Mouse (Mus musculus) embryonic facial prominence, embryonic 13.5 days (tissue): ENCODE measurements around the gene Myh7b. TPM values are rescaled to one million over a fixed set of nuclear protein-coding genes. Genes with fewer than 3 reads are reported as not detected.
"Not testable (repeated sequence)": the region's sequence is repeated elsewhere in the genome, so short reads cannot be mapped to it uniquely, and the experiment has no call there.

Experiments used
- ATAC-seq: fragments of 200-750 bp; cut with Nextera tagmentation; 2 replicates; pipeline ENCODE4 v1.8.0; 2017; ENCODE audit warnings: low read depth; ENCODE audit not compliant: insufficient number of reproducible peaks, insufficient read depth, low FRiP score, low TSS enrichment
- H3K27ac ChIP-seq: fragments of 300-500 bp; sonication (generic); 2 replicates; pipeline ENCODE4 v1.5.1; 2015; ENCODE audit warnings: moderate library complexity, mild to moderate bottlenecking, inconsistent platforms
- H3K27me3 ChIP-seq: fragments of 300-500 bp; sonication (generic); 2 replicates; pipeline ENCODE4 v1.6.1; 2015; ENCODE audit warnings: mild to moderate bottlenecking, inconsistent platforms
- H3K36me3 ChIP-seq: fragments of 300-500 bp; sonication (generic); 2 replicates; pipeline ENCODE4 v1.6.1; 2015; ENCODE audit warnings: mild to moderate bottlenecking, inconsistent platforms
- H3K4me1 ChIP-seq: fragments of 300-500 bp; sonication (generic); 2 replicates; pipeline ENCODE4 v1.6.1; 2015; ENCODE audit warnings: inconsistent platforms
- H3K4me2 ChIP-seq: fragments of 300-500 bp; sonication (generic); 2 replicates; pipeline ENCODE4 v1.6.1; 2015; ENCODE audit warnings: moderate library complexity, mild to moderate bottlenecking, inconsistent platforms
- H3K4me3 ChIP-seq: fragments of 300-500 bp; sonication (generic); 2 replicates; pipeline ENCODE4 v1.5.1; 2015; ENCODE audit warnings: mild to moderate bottlenecking, inconsistent platforms
- H3K9ac ChIP-seq: fragments of 300-500 bp; sonication (generic); 2 replicates; pipeline ENCODE4 v1.6.1; 2015; ENCODE audit warnings: mild to moderate bottlenecking, inconsistent platforms
- H3K9me3 ChIP-seq: fragments of 300-500 bp; sonication (generic); 2 replicates; pipeline ENCODE4 v1.6.1; 2016; ENCODE audit warnings: inconsistent platforms
- WGBS: fragments of 180-500 bp; shearing (Covaris S2); methylation state at CpG from one replicate; pipeline ENCODE4 v1.1.7; 2015; ENCODE audit warnings: mixed read lengths; 5-methylcytosine and 5-hydroxymethylcytosine counted together
- polyA plus RNA-seq: library from polyadenylated mRNA; unstranded; fragments of >200 nt; fragmentation: Nextera tagmentation; extraction: Ambion mirVana; gene quantifications from 2 replicates; pipeline ENCODE4 v1.2.1, GENCODE M21; 2015

The Myh7b gene
- polyA plus RNA-seq, 1 experiment from 2014 or later: 0.55 TPM

DNA sequence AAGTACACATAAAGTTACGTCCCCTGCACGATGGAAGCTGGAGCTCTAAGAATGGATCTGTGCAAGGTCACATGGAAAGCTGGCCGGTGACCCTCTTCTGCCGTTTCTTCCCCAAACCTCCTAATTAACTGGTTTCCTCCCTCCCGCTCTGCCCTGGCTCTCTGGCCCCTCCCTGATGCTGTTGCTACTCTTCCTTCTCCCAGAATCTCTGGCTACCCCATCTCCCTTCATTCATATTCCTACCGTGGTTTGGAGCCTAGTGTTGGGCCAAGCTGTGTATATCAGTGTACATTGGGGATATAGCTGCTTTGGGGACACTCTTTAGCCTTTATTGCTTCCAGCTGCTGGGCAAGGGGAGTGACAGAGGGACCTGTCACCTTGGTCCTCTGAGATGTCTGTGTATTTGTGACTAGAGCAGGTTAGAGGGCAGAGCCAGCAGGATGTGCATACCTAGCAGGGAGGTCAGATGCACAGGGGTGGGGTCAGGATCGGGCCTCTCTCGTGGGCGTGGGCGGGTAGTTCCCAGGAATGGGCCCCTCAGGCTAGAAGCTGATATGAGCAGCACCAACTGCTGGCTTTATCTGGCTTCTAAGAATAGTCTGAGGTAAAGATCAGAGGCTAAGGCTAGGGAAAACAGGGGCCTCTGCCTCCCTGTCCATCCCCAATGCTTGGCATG is 6.3 kb upstream of the Myh7b start:
- 13% methylated on average over 10 of the region's 10 CpGs for WGBS
- ATAC-seq: no peak
- Histone ChIP-seq H3K9ac (0 out of 2 replicates have a peak overlapping the region, but pooled peaks have one; percentile 44), H3K4me1 (peaks cover 6% of the 10 kb centered on the region; the same call in 1 of the 2 replicates), H3K9me3 (no peaks in the 10 kb centered on the region), H3K4me2 (no peak overlapping the region), H3K27ac (no peak overlapping the region), H3K36me3 (no peaks in the 10 kb centered on the region), H3K4me3 (no peak overlapping the region), H3K27me3 (no peaks in the 10 kb centered on the region)

DNA sequence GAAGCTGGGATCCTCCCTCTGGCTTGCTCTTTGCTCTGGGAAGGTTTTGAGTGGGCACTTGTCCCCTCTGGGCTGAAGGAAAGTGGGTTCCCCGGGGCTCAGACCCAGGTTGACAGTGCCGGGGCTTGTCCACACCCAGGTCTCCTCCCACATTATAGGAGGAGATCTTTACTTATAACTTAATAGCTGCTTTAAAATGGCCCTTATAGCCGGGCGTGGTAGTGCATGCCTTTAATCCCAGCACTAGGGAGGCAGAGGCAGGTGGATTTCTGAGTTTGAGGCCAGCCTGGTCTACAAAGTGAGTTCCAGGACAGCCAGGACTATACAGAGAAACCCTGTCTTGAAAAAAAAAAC is 5.8 kb upstream of the Myh7b start:
- H3K9me3 ChIP-seq, H3K4me1 ChIP-seq, H3K27me3 ChIP-seq, H3K4me2 ChIP-seq, H3K9ac ChIP-seq, H3K27ac ChIP-seq, ATAC-seq, H3K36me3 ChIP-seq, H3K4me3 ChIP-seq: not testable (repeated sequence)
- 73% methylated on average over 4 of the region's 4 CpGs for WGBS

DNA sequence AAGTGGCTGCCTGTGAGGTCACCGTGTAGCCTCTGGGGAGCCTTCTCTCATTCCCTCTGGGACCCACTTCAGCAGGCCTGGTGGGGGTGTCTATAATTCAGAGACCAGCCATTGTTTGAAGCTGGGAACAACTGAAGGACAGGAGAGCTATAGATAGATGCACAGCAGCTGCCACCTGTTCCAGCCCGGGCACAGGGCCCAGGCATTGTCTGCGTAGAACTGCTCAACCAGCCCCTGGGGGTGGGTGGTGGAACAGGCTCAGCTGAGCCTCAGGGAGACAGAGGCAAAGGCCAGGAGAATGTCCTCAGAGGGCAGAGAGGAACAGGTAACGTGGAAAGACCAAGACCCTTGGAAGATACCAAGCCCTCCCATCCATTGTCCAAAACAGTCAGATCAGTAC is 4.7 kb upstream of the Myh7b start:
- WGBS: 80% methylated on average over 4 of the region's 4 CpGs
- Histone ChIP-seq H3K36me3 (no peaks in the 10 kb centered on the region), H3K27ac (no peak overlapping the region), H3K4me2 (no peak overlapping the region), H3K4me3 (no peak overlapping the region), H3K9ac (no peak overlapping the region), H3K4me1 (peaks cover 6% of the 10 kb centered on the region; the same call in 1 of the 2 replicates), H3K27me3 (no peaks in the 10 kb centered on the region), H3K9me3 (no peaks in the 10 kb centered on the region)
- no peak for ATAC-seq

DNA sequence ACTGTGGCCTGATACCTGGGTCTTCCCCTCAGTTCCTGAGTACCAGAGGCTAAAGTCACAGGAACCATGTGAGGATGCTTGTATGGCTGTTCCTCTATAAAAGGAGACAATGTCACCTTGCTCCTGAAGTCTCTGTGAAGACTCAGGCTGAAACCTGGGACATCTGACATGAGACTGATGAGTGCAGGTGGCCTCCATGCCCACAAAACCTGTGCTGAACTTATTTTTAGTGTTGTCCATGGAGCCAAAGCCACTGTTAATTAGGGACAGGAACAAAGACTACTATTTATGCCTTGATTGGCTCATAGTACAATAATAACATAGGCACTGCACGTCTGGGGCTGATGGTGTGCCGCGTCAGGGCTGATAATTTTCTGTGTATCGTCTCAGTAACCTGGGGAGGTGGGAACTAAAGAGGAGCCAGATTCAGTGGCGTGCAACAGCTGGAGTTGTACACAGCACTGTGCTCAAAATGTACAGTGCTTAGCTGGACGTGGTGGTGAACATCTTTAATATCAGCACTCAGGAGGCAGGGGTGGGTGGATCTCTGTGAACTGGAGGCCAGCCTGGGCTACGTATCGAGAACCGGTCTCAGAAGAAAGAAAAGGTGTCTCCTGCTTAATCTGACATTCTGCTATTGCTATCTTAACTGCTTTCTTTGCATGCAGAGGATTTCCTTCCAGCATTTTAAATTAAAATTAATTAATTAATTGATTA is 980 bp downstream of the Myh7b start:
- H3K27me3 ChIP-seq: peaks cover 14% of the 10 kb centered on the region; the same call in 1 of the 2 replicates
- no peak for ATAC-seq
- H3K9me3 ChIP-seq: no peaks in the 10 kb centered on the region
- 83% methylated on average over 9 of the region's 9 CpGs for WGBS
- H3K4me1 ChIP-seq: peaks cover 9% of the 10 kb centered on the region; the same call in 1 of the 2 replicates
- H3K9ac ChIP-seq: no peak overlapping the region
- H3K4me2 ChIP-seq: no peak overlapping the region
- no peak overlapping the region for H3K4me3 ChIP-seq
- no peaks in the 10 kb centered on the region for H3K36me3 ChIP-seq
- H3K27ac ChIP-seq: no peak overlapping the region

DNA sequence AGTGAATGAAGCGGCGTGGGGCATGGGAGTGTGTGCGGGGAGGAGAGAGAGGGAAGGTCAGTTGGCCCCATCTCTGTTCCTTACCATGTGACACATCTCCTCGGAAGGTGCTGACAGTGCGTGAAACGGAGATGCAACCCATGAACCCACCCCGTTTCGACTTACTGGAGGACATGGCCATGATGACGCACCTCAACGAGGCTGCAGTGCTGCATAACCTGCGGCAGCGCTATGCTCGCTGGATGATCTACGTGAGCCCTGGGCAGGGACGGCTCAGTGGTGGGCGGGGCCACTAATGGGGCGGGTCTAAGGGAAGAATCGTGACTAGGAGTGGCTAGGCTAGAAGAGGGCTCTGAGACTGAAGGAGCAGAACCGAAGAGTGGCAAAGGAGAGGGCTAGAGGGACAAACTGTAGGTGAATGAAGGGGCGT is 2.3 kb downstream of the Myh7b start:
- Histone ChIP-seq H3K9me3 (no peaks in the 10 kb centered on the region), H3K9ac (peak overlapping the region; percentile 38; the same call in 1 of the 2 replicates), H3K4me1 (peaks cover 9% of the 10 kb centered on the region; the same call in 1 of the 2 replicates), H3K27ac (no peak overlapping the region), H3K4me3 (peak overlapping the region; percentile 38), H3K27me3 (peaks cover 14% of the 10 kb centered on the region; the same call in 1 of the 2 replicates), H3K36me3 (no peaks in the 10 kb centered on the region), H3K4me2 (peak overlapping the region; percentile 62)
- 4% methylated on average over 20 of the region's 20 CpGs for WGBS
- peak; percentile 87 for ATAC-seq

DNA sequence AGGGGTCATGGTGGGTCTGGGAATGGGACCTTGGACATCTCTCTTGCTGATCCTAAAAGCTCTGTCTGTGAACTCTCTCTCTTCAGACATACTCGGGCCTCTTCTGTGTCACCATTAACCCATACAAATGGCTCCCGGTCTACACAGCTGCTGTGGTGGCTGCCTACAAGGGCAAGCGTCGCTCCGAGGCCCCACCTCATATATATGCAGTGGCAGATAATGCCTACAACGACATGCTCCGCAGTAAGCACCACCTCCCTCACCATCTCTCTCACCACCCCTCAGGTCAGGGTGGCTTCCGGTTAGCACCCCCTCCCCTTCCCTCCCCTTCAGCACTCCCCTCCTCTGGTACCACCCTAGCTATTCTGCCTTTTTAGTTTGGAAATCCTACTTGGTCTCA is 2.9 kb downstream of the Myh7b start:
- Histone ChIP-seq H3K9me3 (no peaks in the 10 kb centered on the region), H3K27me3 (peaks cover 14% of the 10 kb centered on the region; the same call in 1 of the 2 replicates), H3K36me3 (no peaks in the 10 kb centered on the region), H3K27ac (no peak overlapping the region), H3K4me1 (peaks cover 9% of the 10 kb centered on the region; the same call in 1 of the 2 replicates), H3K9ac (0 out of 2 replicates have a peak overlapping the region, but pooled peaks have one; percentile 38), H3K4me3 (peak overlapping the region; percentile 38; the same call in 1 of the 2 replicates), H3K4me2 (peak overlapping the region; percentile 62)
- ATAC-seq: no peak
- 70% methylated on average over 8 of the region's 8 CpGs for WGBS

DNA sequence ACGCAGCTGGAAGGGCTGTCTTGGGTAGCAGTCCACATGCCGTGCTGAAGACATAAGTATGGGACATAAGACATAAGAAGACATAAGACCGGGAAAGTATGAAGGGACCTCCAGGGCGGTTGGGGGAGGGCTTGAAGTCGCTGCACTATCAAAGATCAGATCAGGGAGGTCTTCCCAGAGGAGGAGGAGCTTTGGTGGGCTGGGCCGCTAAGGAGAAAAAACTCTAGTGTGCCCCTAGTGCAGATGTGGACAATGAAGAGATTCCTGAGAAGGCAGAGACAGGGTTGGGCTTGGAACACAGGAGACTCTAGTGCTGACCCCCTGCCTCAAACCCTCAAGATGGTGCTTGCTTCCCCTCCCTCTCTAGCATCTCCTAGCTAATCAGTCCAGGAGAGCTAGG is 6.0 kb downstream of the Myh7b start:
- H3K9me3 ChIP-seq: no peaks in the 10 kb centered on the region

DNA sequence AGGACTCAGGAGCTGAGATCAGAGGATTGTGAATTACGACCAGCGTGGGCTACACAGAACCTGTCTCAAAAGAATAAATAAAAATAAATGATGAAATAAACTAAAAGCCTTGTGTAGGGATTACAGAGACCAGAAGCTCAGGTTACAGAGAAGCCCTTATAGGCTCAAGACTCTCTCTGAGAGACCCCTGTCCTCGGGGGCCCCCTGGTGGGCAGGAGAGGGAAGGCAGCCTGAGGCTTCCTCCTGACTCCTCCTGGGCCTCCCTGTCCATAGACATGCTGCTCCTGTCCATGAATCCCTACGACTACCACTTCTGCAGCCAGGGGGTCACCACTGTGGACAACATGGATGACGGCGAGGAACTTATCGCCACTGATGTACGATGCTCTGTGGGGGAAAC is 8.8 kb downstream of the Myh7b start:
- 14% methylated on average over 8 of the region's 8 CpGs for WGBS
- Histone ChIP-seq H3K9me3 (no peaks in the 10 kb centered on the region), H3K9ac (no peak overlapping the region), H3K4me2 (no peak overlapping the region), H3K4me3 (no peak overlapping the region), H3K27me3 (peaks cover 10% of the 10 kb centered on the region), H3K27ac (no peak overlapping the region), H3K4me1 (no peaks in the 10 kb centered on the region), H3K36me3 (no peaks in the 10 kb centered on the region)
- ATAC-seq: peak; percentile 27; the same call in 1 of the 2 replicates

More for the DNA sequence above, 6.0 kb downstream of the Myh7b start:
- H3K36me3 ChIP-seq: no peaks in the 10 kb centered on the region
- H3K4me1 ChIP-seq: peaks cover 9% of the 10 kb centered on the region; the same call in 1 of the 2 replicates
- H3K27me3 ChIP-seq: peaks cover 22% of the 10 kb centered on the region
- ATAC-seq: no peak
- WGBS: 54% methylated on average over 6 of the region's 6 CpGs
- no peak overlapping the region for H3K4me2 ChIP-seq
- no peak overlapping the region for H3K9ac ChIP-seq
- no peak overlapping the region for H3K27ac ChIP-seq
- no peak overlapping the region for H3K4me3 ChIP-seq

DNA sequence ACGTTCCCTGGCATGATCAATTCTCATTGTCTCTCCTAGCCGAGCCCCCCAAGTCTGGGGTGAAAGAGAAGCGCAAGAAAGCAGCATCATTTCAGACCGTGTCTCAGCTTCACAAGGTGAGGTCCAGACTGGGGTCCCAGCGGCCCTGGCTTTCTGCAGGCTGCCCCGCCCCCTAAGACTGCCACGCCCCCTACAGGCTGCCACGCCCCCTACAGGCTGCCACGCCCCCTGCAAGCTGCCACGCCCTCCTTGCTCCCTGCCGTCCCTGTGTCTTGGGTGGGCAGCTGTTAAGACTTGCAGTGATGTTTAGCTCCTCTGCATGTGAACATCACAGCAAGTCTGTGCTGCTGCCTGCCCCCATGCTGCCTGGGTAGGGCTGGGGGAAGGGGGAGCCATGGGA is 11.6 kb downstream of the Myh7b start:
- 30% methylated on average over 11 of the region's 11 CpGs for WGBS
- ATAC-seq: no peak
- no peaks in the 10 kb centered on the region for H3K9me3 ChIP-seq
- H3K27me3 ChIP-seq: peaks cover 35% of the 10 kb centered on the region
- no peaks in the 10 kb centered on the region for H3K36me3 ChIP-seq
- no peak overlapping the region for H3K4me3 ChIP-seq
- no peak overlapping the region for H3K9ac ChIP-seq
- no peak overlapping the region for H3K4me2 ChIP-seq
- no peaks in the 10 kb centered on the region for H3K4me1 ChIP-seq
- no peak overlapping the region for H3K27ac ChIP-seq

DNA sequence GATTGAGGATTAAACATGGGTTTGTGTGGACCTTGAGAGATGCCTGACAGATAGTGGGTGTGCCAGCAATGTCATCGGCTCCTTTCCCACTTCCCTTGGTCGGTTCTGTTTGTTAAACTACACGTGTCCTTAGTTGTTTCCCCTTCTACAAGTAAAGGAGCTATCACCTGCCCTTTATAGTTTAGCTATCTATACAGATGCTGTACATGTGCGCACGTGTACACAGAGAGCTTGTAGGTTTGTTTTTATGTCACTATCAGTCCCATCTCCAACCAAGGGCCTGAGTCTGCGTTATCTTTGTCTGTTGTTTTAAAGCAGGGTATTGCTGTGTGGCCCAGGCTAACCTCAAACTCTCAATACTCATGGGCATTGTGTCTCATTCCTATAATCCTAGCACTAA is 13.0 kb downstream of the Myh7b start:
- Histone ChIP-seq H3K36me3 (no peaks in the 10 kb centered on the region), H3K4me2 (no peak overlapping the region), H3K9me3 (no peaks in the 10 kb centered on the region), H3K4me1 (peaks cover 3% of the 10 kb centered on the region), H3K27ac (no peak overlapping the region), H3K4me3 (no peak overlapping the region), H3K9ac (no peak overlapping the region), H3K27me3 (peaks cover 49% of the 10 kb centered on the region)
- no peak for ATAC-seq
- WGBS: 87% methylated on average over 6 of the region's 6 CpGs

DNA sequence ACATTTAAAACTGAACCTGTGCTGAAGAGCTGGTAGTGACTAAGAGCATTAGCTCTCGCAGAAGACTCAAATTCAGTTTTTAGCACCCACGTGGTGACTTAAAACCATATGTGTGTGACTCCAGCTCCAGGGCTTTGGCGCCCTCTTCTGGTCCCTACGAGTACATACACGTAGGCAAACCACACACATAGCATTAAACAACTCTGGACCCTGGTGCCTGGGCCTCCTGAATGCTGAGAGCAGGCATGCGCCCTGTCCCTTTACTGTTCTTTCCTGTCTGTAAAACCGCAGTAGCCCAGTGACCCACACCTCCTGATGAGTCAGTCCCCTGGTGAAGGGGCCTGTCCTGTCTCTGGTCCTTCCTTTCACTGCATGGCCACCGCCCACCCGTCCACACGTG is 13.7 kb downstream of the Myh7b start:
- no peak overlapping the region for H3K27ac ChIP-seq
- no peaks in the 10 kb centered on the region for H3K9me3 ChIP-seq
- H3K27me3 ChIP-seq: peaks cover 56% of the 10 kb centered on the region
- no peaks in the 10 kb centered on the region for H3K36me3 ChIP-seq
- peaks cover 10% of the 10 kb centered on the region for H3K4me1 ChIP-seq
- H3K4me2 ChIP-seq: no peak overlapping the region
- WGBS: 38% methylated on average over 10 of the region's 10 CpGs
- no peak overlapping the region for H3K9ac ChIP-seq
- no peak for ATAC-seq
- no peak overlapping the region for H3K4me3 ChIP-seq

DNA sequence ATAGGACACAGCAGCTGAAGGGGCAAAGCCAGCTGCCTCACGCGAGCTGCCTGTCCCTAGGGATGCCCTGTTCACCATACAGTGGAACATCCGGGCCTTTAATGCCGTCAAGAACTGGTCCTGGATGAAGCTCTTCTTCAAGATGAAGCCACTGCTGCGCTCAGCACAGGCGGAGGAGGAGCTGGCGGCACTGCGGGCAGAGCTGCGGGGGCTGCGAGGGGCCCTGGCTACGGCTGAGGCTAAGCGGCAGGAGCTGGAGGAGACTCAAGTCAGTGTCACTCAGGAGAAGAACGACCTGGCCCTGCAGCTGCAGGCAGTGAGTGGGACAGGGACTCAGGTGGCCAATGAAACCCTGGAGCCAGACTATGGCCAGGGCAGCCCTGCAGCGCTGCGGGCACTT is 15.3 kb downstream of the Myh7b start:
- Histone ChIP-seq H3K4me1 (peaks cover 20% of the 10 kb centered on the region), H3K27me3 (peaks cover 65% of the 10 kb centered on the region), H3K36me3 (peaks cover 7% of the 10 kb centered on the region), H3K27ac (no peak overlapping the region), H3K4me2 (no peak overlapping the region), H3K9me3 (no peaks in the 10 kb centered on the region), H3K9ac (no peak overlapping the region), H3K4me3 (no peak overlapping the region)
- 54% methylated on average over 15 of the region's 15 CpGs for WGBS
- ATAC-seq: no peak
